Mouse (Mus musculus) liver, adult 2 months (tissue): ENCODE data around the gene Thbs4.

ENCODE experiments used
- CTCF ChIP-seq: fragments of 200-500 bp; IDR thresholded peaks from 2 replicates; pipeline ENCODE4 v1.5.1; 2011; ENCODE audit warnings: low read depth, low read length, control low read depth
- POLR2A ChIP-seq: fragments of 200-500 bp; IDR thresholded peaks from 2 replicates; pipeline ENCODE4 v1.6.1; 2011; ENCODE audit warnings: low read length, control low read depth; ENCODE audit not compliant: insufficient read depth; ENCODE audit errors: extremely low read depth

DNA sequence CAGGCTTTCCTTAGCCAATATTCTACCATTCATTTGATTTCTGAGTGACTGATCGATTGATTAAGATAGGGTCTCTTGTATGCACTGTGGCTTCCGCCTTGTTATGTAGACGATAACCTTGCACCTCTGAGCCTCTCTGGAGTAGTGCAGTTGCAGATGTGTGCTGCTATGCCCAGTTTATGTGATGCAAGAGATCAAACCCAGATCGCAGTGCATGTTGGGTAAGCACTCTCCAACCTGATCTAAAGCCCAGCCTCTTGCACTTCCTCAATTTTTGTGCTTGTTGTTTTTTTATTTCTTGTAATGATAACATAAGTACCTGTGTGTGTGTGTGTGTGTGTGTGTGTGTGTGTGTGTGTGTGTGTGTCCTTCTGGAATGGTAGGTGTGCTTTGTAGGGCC, 51.7 kb downstream of the Thbs4 start:
- TF ChIP-seq POLR2A, result no peak
- no peak for TF ChIP-seq CTCF
